Mouse (Mus musculus): ENCODE measurements around the gene Smarcd1. TPM values are rescaled to one million over a fixed set of nuclear protein-coding genes. Genes with fewer than 3 reads are reported as not detected.

Gene Smarcd1
- polyA plus RNA-seq, 2 experiments: 4.4 to 6.7 TPM

DNA sequence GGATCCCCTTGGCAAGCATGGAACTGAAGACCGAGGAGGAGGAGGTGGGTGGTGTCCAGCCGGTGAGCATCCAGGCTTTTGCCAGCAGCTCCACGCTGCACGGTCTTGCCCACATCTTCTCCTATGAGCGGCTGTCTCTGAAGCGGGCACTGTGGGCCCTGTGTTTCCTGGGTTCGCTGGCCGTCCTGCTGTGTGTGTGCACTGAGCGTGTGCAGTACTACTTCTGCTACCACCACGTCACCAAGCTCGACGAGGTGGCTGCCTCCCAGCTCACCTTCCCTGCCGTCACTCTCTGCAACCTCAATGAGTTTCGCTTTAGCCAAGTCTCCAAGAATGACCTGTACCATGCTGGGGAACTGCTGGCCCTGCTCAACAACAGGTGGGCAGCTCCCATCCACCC lies 30.1 kb upstream of the Smarcd1 start:
- DNase-seq (ENCODE audit: low read depth in 3 of 3, low spot score in 3 of 3) (no peak), ATAC-seq (ENCODE audit: insufficient read depth) (no peak)
- no peak for TF ChIP-seq CTCF (IDR thresholded peaks at IDR 0.05; ENCODE audit: low read depth)
- TF ChIP-seq EP300 (IDR thresholded peaks at IDR 0.05; ENCODE audit: low read depth): no peak
- Histone ChIP-seq H3K4me3 (ENCODE audit: insufficient read depth in 1 of 2, low read depth in 2 of 2, low read length in 2 of 2) (no peak overlapping the region), H3K36me3 (replicated peaks; ENCODE audit: control insufficient read depth, insufficient read depth, low read depth) (no peaks in the 10 kb centered on the region), H3K9me3 (ENCODE audit: control insufficient read depth, low read length) (no peaks in the 10 kb centered on the region), H3K27me3 (ENCODE audit: control insufficient read depth, insufficient read depth, low read length) (peaks cover 62% of the 10 kb centered on the region), H3K27ac (no peak overlapping the region), H3K9ac (replicated peaks) (no peak overlapping the region), H3K4me2 (ENCODE audit: low read depth) (no peak overlapping the region), H3K4me1 (replicated peaks; ENCODE audit: control insufficient read depth in 2 of 2, insufficient read depth in 2 of 2, low read length in 1 of 2) (no peaks in the 10 kb centered on the region; a peak in 1 of 4 replicates)
- WGBS (ENCODE audit: insufficient replicate concordance): 52% methylated on average over 14 of the region's 14 CpGs

DNA sequence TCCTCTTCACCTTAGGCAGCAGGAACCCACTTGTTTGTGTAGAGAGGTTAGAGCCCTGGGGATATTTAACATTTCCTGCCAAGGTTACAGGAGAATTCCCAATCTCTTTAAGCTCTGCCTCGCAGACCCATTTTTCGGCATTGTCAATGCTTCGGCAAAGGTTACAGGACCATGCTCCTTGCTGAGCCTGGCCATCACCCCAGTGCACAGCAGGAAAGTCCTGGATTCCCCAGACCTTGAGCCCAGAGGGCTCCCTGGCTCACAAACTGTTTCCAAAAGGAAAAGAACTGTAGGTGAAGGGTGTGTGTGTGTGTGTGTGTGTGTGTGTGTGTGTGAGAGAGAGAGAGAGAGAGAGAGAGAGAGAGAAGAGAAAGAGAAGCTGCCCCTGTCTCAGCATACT lies 27.1 kb upstream of the Smarcd1 start:
- Histone ChIP-seq H3K27me3 (ENCODE audit: control insufficient read depth, insufficient read depth, low read length) (peaks cover 38% of the 10 kb centered on the region), H3K4me3 (ENCODE audit: insufficient read depth in 1 of 2, low read depth in 2 of 2, low read length in 2 of 2) (no peak overlapping the region), H3K27ac (no peak overlapping the region), H3K9ac (replicated peaks) (no peak overlapping the region), H3K4me2 (ENCODE audit: low read depth) (no peak overlapping the region), H3K9me3 (ENCODE audit: control insufficient read depth, low read length) (no peaks in the 10 kb centered on the region), H3K4me1 (replicated peaks; ENCODE audit: control insufficient read depth in 2 of 2, insufficient read depth in 2 of 2, low read length in 1 of 2) (no peaks in the 10 kb centered on the region; a peak in 1 of 4 replicates), H3K36me3 (replicated peaks; ENCODE audit: control insufficient read depth, insufficient read depth, low read depth) (no peaks in the 10 kb centered on the region)
- DNase-seq (ENCODE audit: low read depth in 3 of 3, low spot score in 3 of 3) (no peak), ATAC-seq (ENCODE audit: insufficient read depth) (no peak)
- no peak for TF ChIP-seq EP300 (IDR thresholded peaks at IDR 0.05; ENCODE audit: low read depth)
- TF ChIP-seq CTCF (IDR thresholded peaks at IDR 0.05; ENCODE audit: low read depth): no peak
- WGBS (ENCODE audit: insufficient replicate concordance): 69% methylated on average over 3 of the region's 3 CpGs

GRCm38 (mm10) chr15:99677089-99677488 lies 24.8 kb upstream of the Smarcd1 start:
- no peak for DNase-seq (ENCODE audit: low read depth in 3 of 3, low spot score in 3 of 3)
- Histone ChIP-seq H3K27me3 (ENCODE audit: control insufficient read depth, insufficient read depth, low read length) (peaks cover 15% of the 10 kb centered on the region), H3K27ac (no peak overlapping the region), H3K4me2 (ENCODE audit: low read depth) (no peak overlapping the region), H3K9ac (replicated peaks) (no peak overlapping the region), H3K4me3 (ENCODE audit: insufficient read depth in 1 of 2, low read depth in 2 of 2, low read length in 2 of 2) (no peak overlapping the region), H3K9me3 (ENCODE audit: control insufficient read depth, low read length) (no peaks in the 10 kb centered on the region), H3K4me1 (replicated peaks; ENCODE audit: control insufficient read depth in 2 of 2, insufficient read depth in 2 of 2, low read length in 1 of 2) (no peaks in the 10 kb centered on the region; a peak in 1 of 4 replicates), H3K36me3 (replicated peaks; ENCODE audit: control insufficient read depth, insufficient read depth, low read depth) (no peaks in the 10 kb centered on the region)
- ATAC-seq (ENCODE audit: insufficient read depth): no peak
- no peak for TF ChIP-seq CTCF (IDR thresholded peaks at IDR 0.05; ENCODE audit: low read depth)
- no peak for TF ChIP-seq EP300 (IDR thresholded peaks at IDR 0.05; ENCODE audit: low read depth)
- WGBS (ENCODE audit: insufficient replicate concordance): 52% methylated on average over 8 of the region's 8 CpGs

DNA sequence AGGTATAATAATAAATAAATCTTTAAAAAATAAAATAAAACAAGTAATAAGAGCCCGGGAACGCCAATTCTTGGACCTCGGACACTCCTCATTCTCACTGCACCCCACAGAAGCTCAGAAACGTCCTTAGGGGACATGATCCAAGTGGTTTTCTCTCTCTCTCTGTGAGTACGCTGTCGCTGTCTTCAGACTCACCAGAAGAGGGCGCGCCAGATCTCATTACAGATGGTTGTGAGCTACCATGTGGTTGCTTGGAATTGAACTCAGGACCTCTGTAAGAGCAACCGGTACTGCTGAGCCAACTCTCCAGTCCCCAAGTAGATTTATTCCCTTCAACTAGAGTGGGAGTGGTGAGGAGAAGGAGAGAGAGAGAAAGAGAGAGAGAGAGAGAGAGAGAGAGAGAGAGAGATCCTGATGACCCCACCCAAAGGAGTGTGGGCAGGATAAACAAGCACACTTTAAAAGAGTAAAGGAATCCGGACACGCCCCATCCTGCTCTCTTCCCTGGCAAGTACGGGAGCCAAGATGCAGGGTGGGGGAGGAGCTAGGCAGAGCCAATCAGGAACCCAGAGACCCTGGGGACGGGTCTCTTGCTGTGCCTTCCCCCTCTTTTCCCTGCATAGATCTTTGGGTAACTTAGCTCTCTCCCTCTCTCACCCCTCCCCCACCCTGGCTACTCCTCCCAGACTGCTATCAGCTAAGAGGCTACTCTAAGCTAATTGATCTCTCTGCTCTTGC lies 23.7 kb upstream of the Smarcd1 start:
- H3K36me3 ChIP-seq (replicated peaks; ENCODE audit: control insufficient read depth, insufficient read depth, low read depth): no peaks in the 10 kb centered on the region
- no peak for ATAC-seq (ENCODE audit: insufficient read depth)
- TF ChIP-seq EP300 (IDR thresholded peaks at IDR 0.05; ENCODE audit: low read depth): no peak
- TF ChIP-seq CTCF (IDR thresholded peaks at IDR 0.05; ENCODE audit: low read depth): peak; percentile 70
- H3K9ac ChIP-seq (replicated peaks): no peak overlapping the region
- no peaks in the 10 kb centered on the region; a peak in 1 of 4 replicates for H3K4me1 ChIP-seq (replicated peaks; ENCODE audit: control insufficient read depth in 2 of 2, insufficient read depth in 2 of 2, low read length in 1 of 2)
- H3K4me2 ChIP-seq (ENCODE audit: low read depth): no peak overlapping the region
- H3K4me3 ChIP-seq (ENCODE audit: insufficient read depth in 1 of 2, low read depth in 2 of 2, low read length in 2 of 2): no peak overlapping the region
- peaks cover 6% of the 10 kb centered on the region for H3K27me3 ChIP-seq (ENCODE audit: control insufficient read depth, insufficient read depth, low read length)
- WGBS (ENCODE audit: insufficient replicate concordance): 8% methylated on average over 13 of the region's 13 CpGs
- no peak overlapping the region for H3K27ac ChIP-seq
- no peak for DNase-seq (ENCODE audit: low read depth in 3 of 3, low spot score in 3 of 3)
- no peaks in the 10 kb centered on the region for H3K9me3 ChIP-seq (ENCODE audit: control insufficient read depth, low read length)

GRCm38 (mm10) chr15:99679008-99679407 lies 22.9 kb upstream of the Smarcd1 start:
- whole genome bisulfite sequencing (ENCODE audit: insufficient replicate concordance): 53% methylated on average over 7 of the region's 7 CpGs
- Histone ChIP-seq H3K36me3 (replicated peaks; ENCODE audit: control insufficient read depth, insufficient read depth, low read depth) (no peaks in the 10 kb centered on the region), H3K9ac (replicated peaks) (no peak overlapping the region), H3K4me2 (ENCODE audit: low read depth) (no peak overlapping the region), H3K4me3 (ENCODE audit: insufficient read depth in 1 of 2, low read depth in 2 of 2, low read length in 2 of 2) (no peak overlapping the region), H3K27ac (no peak overlapping the region), H3K9me3 (ENCODE audit: control insufficient read depth, low read length) (no peaks in the 10 kb centered on the region), H3K4me1 (replicated peaks; ENCODE audit: control insufficient read depth in 2 of 2, insufficient read depth in 2 of 2, low read length in 1 of 2) (no peaks in the 10 kb centered on the region; a peak in 1 of 4 replicates), H3K27me3 (ENCODE audit: control insufficient read depth, insufficient read depth, low read length) (no peaks in the 10 kb centered on the region; the same call in 1 of the 2 replicates)
- TF ChIP-seq EP300 (IDR thresholded peaks at IDR 0.05; ENCODE audit: low read depth) (no peak), CTCF (IDR thresholded peaks at IDR 0.05; ENCODE audit: low read depth) (no peak)
- no peak for DNase-seq (ENCODE audit: low read depth in 3 of 3, low spot score in 3 of 3)
- ATAC-seq (ENCODE audit: insufficient read depth): no peak

Data from liver, embryonic 14.5 days (tissue).